Mouse (Mus musculus): Measurements from ENCODE around the gene Vasn. TPM values are rescaled to one million over a fixed set of nuclear protein-coding genes. Genes with fewer than 3 reads are reported as not detected.
"Not testable (repeated sequence)": the region's sequence is repeated elsewhere in the genome, so short reads cannot be mapped to it uniquely, and the experiment has no call there.

Gene Vasn
- polyA plus RNA-seq, 1 experiment from 2014 or later = 9.4 TPM

DNA sequence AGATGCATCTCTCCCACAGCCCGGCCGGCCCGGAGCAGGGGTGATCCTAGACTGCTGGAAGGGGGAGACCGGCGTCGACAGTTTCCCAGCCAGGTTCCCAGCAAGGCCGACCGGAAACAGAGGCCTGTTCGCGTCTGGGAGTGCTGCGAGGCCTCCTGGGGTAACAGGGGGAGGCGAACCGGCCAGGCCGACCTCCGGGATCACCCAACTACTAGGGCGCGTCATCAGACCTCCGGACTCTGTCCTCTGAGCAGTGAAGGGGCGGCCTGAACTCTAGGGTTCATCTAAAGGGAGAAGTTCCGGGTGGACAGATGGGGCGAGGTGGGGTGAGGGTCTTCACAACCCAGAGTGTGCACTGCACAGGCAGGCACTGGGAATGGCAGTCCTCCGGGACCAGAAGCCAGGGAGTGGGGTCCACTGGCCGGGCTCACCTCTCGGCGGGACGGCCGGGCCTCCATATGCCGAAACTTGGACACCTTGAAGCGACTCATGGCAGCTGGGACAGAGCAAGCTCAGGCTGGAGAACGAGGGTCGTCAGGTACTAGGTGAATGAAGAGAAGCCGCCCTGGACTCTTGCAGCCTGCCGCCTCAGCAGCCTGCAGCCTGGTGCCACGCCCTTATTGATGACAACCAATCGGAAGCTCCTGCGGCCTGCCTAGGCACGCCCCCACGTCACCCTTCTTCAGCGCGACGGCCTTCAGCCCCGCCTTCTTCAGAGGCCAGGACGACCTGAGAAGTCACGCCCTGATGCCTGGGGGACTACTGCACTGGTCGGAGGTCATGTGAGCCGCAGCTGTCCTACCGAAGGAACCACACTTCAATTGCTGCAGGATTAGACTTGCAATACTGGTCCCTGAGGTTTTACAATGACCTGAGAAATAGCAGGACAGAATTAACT lies 39.6 kb downstream of the Vasn start, which contains the start of gene Coro7:
Coro7 (minus strand) TSS at position 657 of the 898 bp plus-strand sequence.
- peak; percentile 91 for DNase-seq (ENCODE audit: low spot score)
- WGBS = under 1% methylated on average over 47 of the region's 47 CpGs
- Histone ChIP-seq H3K9ac (ENCODE audit: low read depth, low read length) (peak within 1 kb of the TSS; percentile 55), H3K9me3 (ENCODE audit: control insufficient read depth, low read length) (no peaks in the 10 kb centered on the region), H3K4me1 (replicated peaks; ENCODE audit: control insufficient read depth, insufficient read depth, low read length) (peaks cover 5% of the 10 kb centered on the region), H3K4me3 (ENCODE audit: low read depth, low read length) (peak within 1 kb of the TSS; percentile 58), H3K27ac (ENCODE audit: low read depth, low read length) (no peak within 1 kb of the TSS), H3K36me3 (ENCODE audit: control insufficient read depth, insufficient read depth, low read length) (no peaks in the 10 kb centered on the region), H3K27me3 (ENCODE audit: control insufficient read depth, insufficient read depth, low read length) (no peaks in the 10 kb centered on the region), H3K4me2 (replicated peaks; ENCODE audit: low read depth, low read length) (peak within 1 kb of the TSS; percentile 88)
- peak; percentile 94 for ATAC-seq (ENCODE audit: low FRiP score)

DNA sequence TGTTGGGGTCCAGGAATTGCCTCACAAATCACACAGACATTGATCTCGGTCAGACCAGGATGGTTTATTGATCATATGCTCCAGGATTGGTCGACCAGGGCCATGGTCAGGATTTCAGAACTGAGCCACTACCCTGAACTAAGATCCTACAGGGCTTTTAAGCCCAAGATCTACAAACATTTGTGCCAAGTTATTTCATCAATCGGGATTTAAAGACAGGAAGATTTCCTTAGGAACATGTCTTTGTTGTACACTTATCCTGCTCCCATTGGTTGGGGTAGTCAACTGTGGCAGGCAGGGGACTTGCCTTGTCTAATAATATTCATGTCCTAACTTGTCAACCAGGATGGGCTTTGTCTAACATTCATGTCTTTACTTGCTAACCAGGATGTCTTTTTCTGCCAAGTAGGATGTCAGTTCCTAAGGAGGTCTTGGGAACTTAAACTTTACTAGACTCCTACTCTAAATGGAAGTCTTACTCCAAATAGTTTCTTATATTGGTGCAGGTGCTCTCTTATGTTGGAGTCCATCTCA lies 41.2 kb downstream of the Vasn start:
- not testable (repeated sequence) for H3K4me1 ChIP-seq (replicated peaks; ENCODE audit: control insufficient read depth, insufficient read depth, low read length); H3K27me3 ChIP-seq (ENCODE audit: control insufficient read depth, insufficient read depth, low read length); H3K36me3 ChIP-seq (ENCODE audit: control insufficient read depth, insufficient read depth, low read length); ATAC-seq (ENCODE audit: low FRiP score); H3K27ac ChIP-seq (ENCODE audit: low read depth, low read length); H3K4me2 ChIP-seq (replicated peaks; ENCODE audit: low read depth, low read length); H3K9ac ChIP-seq (ENCODE audit: low read depth, low read length); H3K4me3 ChIP-seq (ENCODE audit: low read depth, low read length); H3K9me3 ChIP-seq (ENCODE audit: control insufficient read depth, low read length); DNase-seq (ENCODE audit: low spot score)
- WGBS = 89% methylated on average over 3 of the region's 3 CpGs

DNA sequence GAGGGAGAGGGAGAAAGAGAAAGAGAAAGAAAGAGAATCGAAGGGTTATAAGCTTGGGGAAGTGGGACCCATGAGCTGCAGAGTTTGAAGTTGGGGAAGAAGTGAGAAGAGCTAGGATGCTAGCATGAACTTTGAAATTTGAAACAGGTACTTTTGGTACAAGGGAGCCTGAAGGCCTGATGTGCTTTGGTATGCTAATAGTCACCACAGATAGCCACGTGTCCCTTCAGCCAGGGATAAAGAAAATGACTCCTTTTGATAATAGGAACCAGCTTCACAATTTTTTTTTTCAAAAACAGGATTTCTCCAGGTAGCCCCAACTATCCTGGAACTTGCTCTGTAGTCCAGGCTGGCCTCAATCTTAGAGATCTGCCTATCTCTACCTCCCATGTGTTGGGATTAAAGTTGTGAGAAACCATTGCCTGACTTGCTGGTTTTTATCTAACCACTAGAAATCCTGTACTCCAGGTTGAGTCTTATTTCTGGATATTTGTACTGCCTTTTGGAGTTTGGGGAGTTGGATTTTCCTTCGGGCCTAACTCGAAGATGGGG lies 43.0 kb downstream of the Vasn start:
- no peak overlapping the region for H3K4me2 ChIP-seq (replicated peaks; ENCODE audit: low read depth, low read length)
- ATAC-seq (ENCODE audit: low FRiP score) = no peak
- no peak overlapping the region; the same call in 1 of the 2 replicates for H3K9ac ChIP-seq (ENCODE audit: low read depth, low read length)

GRCm38 (mm10) chr16:4683193-4683580 lies 43.4 kb downstream of the Vasn start:
- Histone ChIP-seq H3K9ac (ENCODE audit: low read depth, low read length) (peak overlapping the region; percentile 59), H3K36me3 (ENCODE audit: control insufficient read depth, insufficient read depth, low read length) (no peaks in the 10 kb centered on the region), H3K4me2 (replicated peaks; ENCODE audit: low read depth, low read length) (peak overlapping the region; percentile 83), H3K4me3 (ENCODE audit: low read depth, low read length) (peak overlapping the region; percentile 88), H3K27ac (ENCODE audit: low read depth, low read length) (peak overlapping the region; percentile 2; the same call in 1 of the 2 replicates), H3K4me1 (replicated peaks; ENCODE audit: control insufficient read depth, insufficient read depth, low read length) (peaks cover 7% of the 10 kb centered on the region), H3K27me3 (ENCODE audit: control insufficient read depth, insufficient read depth, low read length) (no peaks in the 10 kb centered on the region), H3K9me3 (ENCODE audit: control insufficient read depth, low read length) (no peaks in the 10 kb centered on the region)
- ATAC-seq (ENCODE audit: low FRiP score) (no peak), DNase-seq (ENCODE audit: low spot score) (no peak)
- 34% methylated on average over 9 of the region's 9 CpGs for WGBS

More for the DNA sequence above, 43.0 kb downstream of the Vasn start:
- Histone ChIP-seq H3K27me3 (ENCODE audit: control insufficient read depth, insufficient read depth, low read length) (no peaks in the 10 kb centered on the region), H3K9me3 (ENCODE audit: control insufficient read depth, low read length) (no peaks in the 10 kb centered on the region), H3K4me1 (replicated peaks; ENCODE audit: control insufficient read depth, insufficient read depth, low read length) (peaks cover 7% of the 10 kb centered on the region), H3K36me3 (ENCODE audit: control insufficient read depth, insufficient read depth, low read length) (no peaks in the 10 kb centered on the region), H3K4me3 (ENCODE audit: low read depth, low read length) (no peak overlapping the region), H3K27ac (ENCODE audit: low read depth, low read length) (no peak overlapping the region)
- no peak for DNase-seq (ENCODE audit: low spot score)
- 76% methylated on average over 4 of the region's 4 CpGs for WGBS

DNA sequence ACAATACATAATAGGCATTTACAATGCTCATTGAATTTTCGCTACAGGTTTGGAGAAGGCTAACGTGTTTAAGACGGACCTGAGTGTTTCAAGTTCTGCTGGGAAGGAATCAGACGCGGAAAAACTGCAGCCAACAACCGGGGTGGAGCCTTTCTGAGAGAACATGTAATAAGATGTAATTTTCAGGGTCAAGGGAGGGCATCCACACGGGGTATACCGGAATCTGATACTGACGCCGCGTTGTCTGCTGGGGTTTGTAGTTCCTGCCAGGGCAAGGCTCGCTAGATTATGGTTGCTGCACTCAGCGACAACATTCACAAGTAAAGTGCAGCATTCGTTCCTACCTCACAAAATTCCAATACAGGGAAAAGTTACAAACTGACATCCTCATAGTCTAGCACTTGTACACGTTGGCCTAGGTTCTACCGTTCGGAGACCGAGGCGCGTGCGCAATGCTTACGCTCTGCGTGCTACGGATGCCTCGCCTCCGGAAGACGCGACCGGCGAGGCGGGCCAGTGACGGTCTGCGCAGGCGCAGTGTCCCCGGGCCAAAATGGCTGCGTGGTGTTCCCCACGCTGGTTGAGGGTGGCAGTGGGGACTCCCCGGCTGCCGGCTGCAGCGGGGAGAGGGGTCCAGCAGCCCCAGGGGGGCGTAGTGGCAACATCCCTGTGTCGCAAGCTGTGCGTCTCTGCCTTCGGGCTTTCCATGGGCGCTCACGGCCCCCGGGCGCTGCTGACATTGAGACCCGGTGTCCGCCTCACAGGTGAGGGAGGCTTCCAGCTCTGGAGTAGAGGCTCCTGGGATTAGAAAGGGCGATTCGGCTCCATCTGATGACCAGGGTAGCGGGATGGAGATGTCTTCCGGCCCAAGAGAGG lies 44.1 kb downstream of the Vasn start:
- peaks cover 4% of the 10 kb centered on the region; the same call in 1 of the 2 replicates for H3K4me1 ChIP-seq (replicated peaks; ENCODE audit: control insufficient read depth, insufficient read depth, low read length)
- no peaks in the 10 kb centered on the region for H3K36me3 ChIP-seq (ENCODE audit: control insufficient read depth, insufficient read depth, low read length)
- H3K27me3 ChIP-seq (ENCODE audit: control insufficient read depth, insufficient read depth, low read length) = no peaks in the 10 kb centered on the region
- peak overlapping the region; percentile 83 for H3K4me2 ChIP-seq (replicated peaks; ENCODE audit: low read depth, low read length)
- peak overlapping the region; percentile 88 for H3K4me3 ChIP-seq (ENCODE audit: low read depth, low read length)
- WGBS = under 1% methylated on average over 54 of the region's 54 CpGs
- H3K27ac ChIP-seq (ENCODE audit: low read depth, low read length) = peak overlapping the region; percentile 2; the same call in 1 of the 2 replicates
- DNase-seq (ENCODE audit: low spot score) (peak; percentile 98), ATAC-seq (ENCODE audit: low FRiP score) (peak; percentile 82)
- no peaks in the 10 kb centered on the region for H3K9me3 ChIP-seq (ENCODE audit: control insufficient read depth, low read length)
- peak overlapping the region; percentile 87 for H3K9ac ChIP-seq (ENCODE audit: low read depth, low read length)

DNA sequence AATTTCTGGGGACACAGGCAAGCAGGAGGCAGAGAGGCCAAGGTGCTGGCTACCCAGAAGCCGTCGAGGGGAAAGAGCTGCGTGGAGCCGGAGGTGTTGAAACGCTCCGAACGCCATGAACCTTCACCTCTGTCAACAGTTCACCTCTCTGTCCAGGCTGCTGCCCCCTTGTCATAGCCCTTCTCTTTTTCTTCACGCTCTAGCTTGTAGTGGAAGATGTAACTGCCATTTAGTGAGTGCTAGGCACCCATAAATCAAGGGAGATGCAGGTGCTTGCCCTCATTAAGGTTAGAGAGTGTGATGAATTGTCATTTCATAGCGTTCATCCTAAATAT lies 44.7 kb downstream of the Vasn start:
- DNase-seq (ENCODE audit: low spot score) (no peak), ATAC-seq (ENCODE audit: low FRiP score) (no peak; the same call in none of the 2 replicates)
- H3K4me2 ChIP-seq (replicated peaks; ENCODE audit: low read depth, low read length) = peak overlapping the region; percentile 83
- H3K27me3 ChIP-seq (ENCODE audit: control insufficient read depth, insufficient read depth, low read length) = no peaks in the 10 kb centered on the region
- H3K9ac ChIP-seq (ENCODE audit: low read depth, low read length) = peak overlapping the region; percentile 87
- peaks cover 4% of the 10 kb centered on the region; the same call in 1 of the 2 replicates for H3K4me1 ChIP-seq (replicated peaks; ENCODE audit: control insufficient read depth, insufficient read depth, low read length)
- H3K9me3 ChIP-seq (ENCODE audit: control insufficient read depth, low read length) = no peaks in the 10 kb centered on the region
- H3K36me3 ChIP-seq (ENCODE audit: control insufficient read depth, insufficient read depth, low read length) = no peaks in the 10 kb centered on the region
- no peak overlapping the region for H3K27ac ChIP-seq (ENCODE audit: low read depth, low read length)
- peak overlapping the region; percentile 88 for H3K4me3 ChIP-seq (ENCODE audit: low read depth, low read length)
- WGBS = 5% methylated on average over 9 of the region's 9 CpGs

GRCm38 (mm10) chr16:4689371-4689770 lies 49.6 kb downstream of the Vasn start:
- not testable (repeated sequence) for ATAC-seq (ENCODE audit: low FRiP score); H3K9me3 ChIP-seq (ENCODE audit: control insufficient read depth, low read length); H3K36me3 ChIP-seq (ENCODE audit: control insufficient read depth, insufficient read depth, low read length)

More at GRCm38 (mm10) chr16:4689371-4689770, 49.6 kb downstream of the Vasn start:
- H3K27me3 ChIP-seq (ENCODE audit: control insufficient read depth, insufficient read depth, low read length); DNase-seq (ENCODE audit: low spot score); H3K4me3 ChIP-seq (ENCODE audit: low read depth, low read length); H3K9ac ChIP-seq (ENCODE audit: low read depth, low read length); H3K27ac ChIP-seq (ENCODE audit: low read depth, low read length); H3K4me2 ChIP-seq (replicated peaks; ENCODE audit: low read depth, low read length); H3K4me1 ChIP-seq (replicated peaks; ENCODE audit: control insufficient read depth, insufficient read depth, low read length): not testable (repeated sequence)
- WGBS = 99% methylated on average over 4 of the region's 4 CpGs
